Mouse (Mus musculus) E14TG2a.4 (cell line): ENCODE results near the gene AI413582.

Experiments
- H3K27me3 ChIP-seq: 2 replicates; pipeline ENCODE4 v1.6.1; 2014; ENCODE audit warnings: low read length, control low read depth; ENCODE audit not compliant: insufficient read depth
- H3K36me3 ChIP-seq: 2 replicates; pipeline ENCODE4 v1.6.1; 2014; ENCODE audit warnings: low read length, control low read depth; ENCODE audit not compliant: insufficient read depth
- H3K4me1 ChIP-seq: replicated peaks from 2 replicates; pipeline ENCODE4 v1.6.1; 2014; ENCODE audit warnings: low read depth, low read length, control low read depth
- H3K4me3 ChIP-seq: replicated peaks from 2 replicates; pipeline ENCODE4 v1.5.1; 2014; ENCODE audit warnings: mild to moderate bottlenecking, low read length
- H3K9me3 ChIP-seq: 2 replicates; pipeline ENCODE4 v1.6.1; 2014; ENCODE audit warnings: low read length, control low read depth
- CTCF ChIP-seq: conservative IDR thresholded peaks from 2 replicates; pipeline ENCODE4 v1.5.1; 2014; ENCODE audit warnings: low read length
- NANOG ChIP-seq: IDR thresholded peaks from 2 replicates; pipeline ENCODE4 v1.6.1; 2014; ENCODE audit warnings: borderline replicate concordance, low read length, mixed read lengths
- POU5F1 ChIP-seq: IDR thresholded peaks from 2 replicates; pipeline ENCODE4 v1.6.1; 2014; ENCODE audit warnings: low read length, borderline replicate concordance

AI413582 gene

DNA sequence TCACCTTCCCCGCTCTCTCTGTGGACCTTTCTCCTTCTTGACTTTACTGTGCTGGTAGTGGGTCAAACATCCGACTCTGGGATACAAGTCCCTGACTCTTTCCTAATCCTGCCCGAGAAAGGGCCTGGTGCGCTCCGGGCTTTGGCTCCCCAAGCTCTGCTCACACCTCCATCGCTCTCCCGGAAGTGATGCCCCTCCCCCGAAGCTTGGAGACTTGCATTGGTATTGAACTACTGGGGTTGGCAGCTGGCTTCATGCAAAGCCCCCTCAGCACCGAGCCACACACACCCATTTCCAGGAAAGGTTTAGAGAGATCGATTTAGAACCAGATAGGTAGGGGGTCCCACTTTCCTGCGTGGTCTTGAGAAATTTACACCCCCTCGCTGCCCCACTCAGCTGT is 19.6 kb downstream of the AI413582 start:
- Histone ChIP-seq H3K9me3 (no peaks in the 10 kb centered on the region), H3K36me3 (no peaks in the 10 kb centered on the region), H3K4me3 (peak overlapping the region; percentile 35; the same call in 1 of the 2 replicates), H3K4me1 (peaks cover 60% of the 10 kb centered on the region), H3K27me3 (no peaks in the 10 kb centered on the region; the same call in 1 of the 2 replicates)
- TF ChIP-seq NANOG (no peak), POU5F1 (no peak)

DNA sequence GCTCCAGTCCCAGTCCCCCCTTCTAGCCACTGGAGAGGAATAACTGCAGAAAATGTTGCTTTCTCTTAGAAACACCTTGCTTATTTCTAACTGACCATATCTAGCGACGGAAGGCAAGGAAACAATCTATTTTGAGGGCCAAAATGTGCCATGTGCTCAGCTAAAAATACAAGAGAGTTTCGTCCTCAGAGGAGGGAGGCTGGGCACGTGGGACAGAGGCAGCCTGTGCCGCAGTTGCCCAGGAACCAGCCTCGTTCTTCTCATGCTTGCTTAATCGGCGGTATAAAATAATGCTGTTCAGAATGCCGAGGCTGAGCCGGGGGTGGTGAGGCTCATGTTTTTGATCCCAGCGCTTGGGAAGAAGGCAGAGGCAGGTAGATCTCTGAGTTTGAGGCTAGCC is 21.0 kb downstream of the AI413582 start:
- no peak for TF ChIP-seq POU5F1
- no peak for TF ChIP-seq NANOG
- no peak for TF ChIP-seq CTCF
- peaks cover 51% of the 10 kb centered on the region for H3K4me1 ChIP-seq
- H3K4me3 ChIP-seq: no peak overlapping the region
- H3K9me3 ChIP-seq: no peaks in the 10 kb centered on the region
- no peaks in the 10 kb centered on the region; the same call in 1 of the 2 replicates for H3K27me3 ChIP-seq
- H3K36me3 ChIP-seq: no peaks in the 10 kb centered on the region

DNA sequence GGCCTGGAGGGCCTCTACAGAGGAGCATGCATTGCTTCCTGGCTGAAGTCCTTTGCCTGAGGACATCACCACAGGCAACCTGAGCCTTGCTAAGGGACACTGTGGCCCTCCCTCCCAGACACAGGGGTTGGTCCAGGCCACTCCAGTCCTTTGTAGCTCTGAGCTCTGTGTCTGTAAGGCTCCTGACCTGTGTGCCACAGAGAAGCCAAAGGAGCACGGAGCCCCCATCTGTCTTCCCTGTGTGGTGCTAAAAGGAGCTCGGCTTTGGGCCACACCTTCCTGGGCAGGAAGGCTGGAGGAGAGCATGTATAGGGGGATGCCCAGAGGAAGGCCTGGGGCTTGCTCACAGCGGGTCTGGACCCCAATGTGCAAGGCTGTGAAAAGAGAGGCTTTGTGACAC is 23.6 kb downstream of the AI413582 start:
- H3K4me1 ChIP-seq: peaks cover 37% of the 10 kb centered on the region
- H3K9me3 ChIP-seq: no peaks in the 10 kb centered on the region
- no peak overlapping the region for H3K4me3 ChIP-seq
- TF ChIP-seq POU5F1 (no peak), CTCF (no peak), NANOG (no peak)
- no peaks in the 10 kb centered on the region for H3K36me3 ChIP-seq
- no peaks in the 10 kb centered on the region; the same call in 1 of the 2 replicates for H3K27me3 ChIP-seq

DNA sequence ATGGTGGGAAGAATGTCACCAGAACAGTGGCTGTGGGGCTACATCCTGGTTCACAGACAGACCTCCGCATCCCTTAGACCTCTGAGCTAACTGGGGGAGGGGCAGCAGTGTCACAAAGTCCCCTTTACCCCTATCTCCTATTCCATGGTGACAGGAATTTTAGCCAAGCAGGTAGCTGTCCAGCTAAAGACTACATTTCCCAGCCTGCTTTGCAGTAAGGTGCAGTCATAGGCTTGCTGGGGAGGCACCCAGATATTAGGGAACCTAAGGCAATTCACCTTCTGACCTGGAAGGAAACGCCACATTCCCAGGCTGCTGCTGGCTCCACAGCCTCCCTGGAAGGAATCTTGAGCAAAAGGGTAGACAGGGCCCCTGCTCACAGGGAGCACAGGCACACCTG is 24.3 kb downstream of the AI413582 start:
- H3K4me1 ChIP-seq: peaks cover 31% of the 10 kb centered on the region
- no peaks in the 10 kb centered on the region for H3K36me3 ChIP-seq
- TF ChIP-seq NANOG (no peak), CTCF (no peak), POU5F1 (no peak)
- no peak overlapping the region for H3K4me3 ChIP-seq
- H3K27me3 ChIP-seq: no peaks in the 10 kb centered on the region; the same call in 1 of the 2 replicates
- peaks cover 4% of the 10 kb centered on the region; the same call in 1 of the 2 replicates for H3K9me3 ChIP-seq

DNA sequence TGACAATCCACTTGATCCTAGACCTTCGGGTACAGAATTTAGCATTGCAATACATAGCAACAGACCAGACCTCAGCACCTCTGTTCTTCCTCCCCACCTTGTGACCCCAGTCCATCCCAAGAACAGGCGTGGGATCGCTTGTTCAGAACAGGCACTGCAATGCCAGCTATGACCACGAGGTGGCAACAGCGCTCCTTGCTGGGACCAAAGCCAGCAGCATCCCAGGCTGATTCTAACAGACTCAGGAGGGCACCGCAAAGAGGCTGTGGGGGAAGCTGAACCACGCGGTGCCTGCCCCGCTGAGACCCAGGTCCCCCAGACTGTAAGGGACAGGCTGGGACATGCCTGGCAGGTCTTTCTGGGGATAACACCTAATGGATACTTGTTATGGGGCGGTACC is 30.8 kb downstream of the AI413582 start:
- peaks cover 59% of the 10 kb centered on the region for H3K9me3 ChIP-seq
- no peak overlapping the region for H3K4me3 ChIP-seq
- peaks cover 3% of the 10 kb centered on the region; the same call in 1 of the 2 replicates for H3K4me1 ChIP-seq
- TF ChIP-seq NANOG (no peak), CTCF (peak; percentile 98), POU5F1 (no peak)
- no peaks in the 10 kb centered on the region for H3K36me3 ChIP-seq
- H3K27me3 ChIP-seq: no peaks in the 10 kb centered on the region

DNA sequence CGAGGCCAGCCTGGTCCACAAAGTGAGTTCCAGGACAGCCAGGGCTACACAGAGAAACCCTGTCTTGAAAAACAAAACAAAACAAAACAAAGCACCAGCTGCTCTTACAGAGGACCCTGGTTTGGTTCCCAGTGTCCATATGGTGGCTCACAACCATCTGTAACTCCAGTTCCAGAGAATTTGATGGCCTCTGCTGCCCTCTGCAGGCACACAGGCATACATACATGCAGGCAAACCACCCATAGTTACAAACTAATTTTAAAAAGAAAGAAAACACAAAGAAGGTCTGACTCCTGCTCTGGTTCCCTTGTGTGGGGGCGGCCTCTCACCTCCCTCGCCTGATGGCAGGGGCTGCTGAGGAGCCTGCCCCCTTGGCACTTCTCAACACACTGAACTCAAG is 32.2 kb downstream of the AI413582 start:
- no peaks in the 10 kb centered on the region for H3K27me3 ChIP-seq
- no peaks in the 10 kb centered on the region for H3K36me3 ChIP-seq
- TF ChIP-seq NANOG (no peak), CTCF (no peak), POU5F1 (no peak)
- no peaks in the 10 kb centered on the region; the same call in 1 of the 2 replicates for H3K4me1 ChIP-seq
- H3K4me3 ChIP-seq: 0 out of 2 replicates have a peak overlapping the region, but pooled peaks have one; percentile 1
- H3K9me3 ChIP-seq: peaks cover 72% of the 10 kb centered on the region

DNA sequence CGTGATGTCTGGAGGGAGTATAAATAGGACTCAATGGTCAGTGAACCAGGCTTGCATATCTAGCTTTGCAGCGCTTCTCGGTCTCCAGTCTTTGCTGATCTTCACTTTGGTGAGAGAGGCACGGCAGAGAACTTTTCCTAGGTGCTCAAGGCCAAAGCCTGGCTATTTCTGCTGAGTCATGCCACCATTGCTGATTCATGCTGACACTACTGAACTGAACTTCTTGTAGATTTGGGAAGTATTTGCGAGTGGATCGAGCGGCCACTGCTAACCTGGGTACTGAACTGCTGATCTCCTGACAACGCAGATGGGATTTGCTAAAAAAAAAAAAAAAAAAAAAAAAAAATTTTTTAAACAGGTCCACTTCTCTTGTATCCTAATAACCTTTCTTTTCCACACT is 33.5 kb downstream of the AI413582 start:
- TF ChIP-seq POU5F1 (no peak), CTCF (no peak), NANOG (no peak)

DNA sequence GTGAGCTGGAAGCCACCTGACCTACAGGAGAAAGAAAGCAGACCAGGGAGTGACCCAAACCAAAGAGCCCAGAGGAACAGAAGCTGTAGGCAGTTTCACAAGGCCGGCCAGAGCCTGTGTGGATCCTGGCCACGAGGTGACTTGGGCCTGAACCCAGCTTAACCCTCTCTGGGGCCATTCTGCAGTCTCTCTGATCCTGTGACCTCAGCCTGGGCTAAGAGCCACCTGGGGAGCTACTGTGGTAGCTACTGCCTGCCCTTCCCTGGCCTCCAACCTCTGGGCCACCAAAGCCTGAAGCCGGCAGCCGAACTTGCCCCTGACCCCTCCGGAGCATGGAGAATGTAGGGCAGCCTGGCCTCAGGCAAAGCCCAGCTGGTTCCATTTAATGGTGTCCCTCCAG is 36.8 kb downstream of the AI413582 start:
- Histone ChIP-seq H3K4me1 (no peaks in the 10 kb centered on the region), H3K4me3 (no peak overlapping the region), H3K27me3 (peaks cover under 1% of the 10 kb centered on the region; the same call in 1 of the 2 replicates), H3K36me3 (no peaks in the 10 kb centered on the region), H3K9me3 (peaks cover 91% of the 10 kb centered on the region)
- TF ChIP-seq NANOG (no peak), CTCF (no peak), POU5F1 (no peak)

More for the DNA sequence above, 33.5 kb downstream of the AI413582 start:
- Histone ChIP-seq H3K9me3 (peaks cover 85% of the 10 kb centered on the region), H3K4me1 (no peaks in the 10 kb centered on the region), H3K36me3 (no peaks in the 10 kb centered on the region), H3K27me3 (no peaks in the 10 kb centered on the region), H3K4me3 (peak overlapping the region; percentile 32; the same call in 1 of the 2 replicates)

DNA sequence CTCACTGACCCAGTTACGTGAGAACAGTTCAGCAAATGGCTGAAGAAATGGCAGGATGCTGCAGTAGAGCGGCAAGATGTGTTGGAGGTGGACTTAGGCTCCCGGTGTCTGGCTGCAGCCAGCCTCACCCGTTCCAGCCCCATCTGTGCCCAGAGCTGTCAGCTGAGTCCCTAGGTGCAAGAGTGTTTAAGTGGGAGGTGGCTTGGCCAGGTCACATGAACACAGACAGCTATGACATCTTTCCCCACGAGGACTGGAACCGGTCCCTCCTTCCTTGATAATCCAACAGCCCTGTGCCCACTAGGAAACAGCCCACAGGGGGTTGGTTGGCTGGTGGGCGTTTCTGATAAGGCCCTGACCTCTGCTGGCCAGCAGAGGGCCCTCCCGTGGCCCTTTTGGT is 37.5 kb downstream of the AI413582 start:
- Histone ChIP-seq H3K4me3 (no peak overlapping the region), H3K4me1 (no peaks in the 10 kb centered on the region), H3K36me3 (no peaks in the 10 kb centered on the region), H3K27me3 (peaks cover 5% of the 10 kb centered on the region), H3K9me3 (peaks cover 83% of the 10 kb centered on the region)
- TF ChIP-seq CTCF: no peak
- no peak for TF ChIP-seq POU5F1
- TF ChIP-seq NANOG: no peak

DNA sequence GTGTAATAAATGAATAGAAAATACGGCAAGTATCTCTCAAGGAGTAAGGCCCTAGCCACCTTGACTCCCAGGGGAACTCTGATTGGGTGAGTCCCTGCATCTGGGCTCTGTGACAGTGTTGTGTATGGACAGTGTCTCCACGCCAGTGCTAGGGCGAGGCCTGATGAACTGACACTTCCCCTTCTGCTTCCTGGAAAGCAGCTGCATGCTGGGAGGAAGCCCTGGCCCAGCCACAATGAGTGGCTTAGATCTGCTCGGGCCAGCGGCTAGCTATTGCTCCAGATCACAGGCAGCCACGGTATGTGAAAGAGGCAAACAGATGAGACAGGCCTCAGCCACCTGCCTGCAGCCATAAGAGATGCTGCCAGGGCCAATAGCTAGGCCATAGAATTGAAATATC is 38.4 kb downstream of the AI413582 start:
- TF ChIP-seq NANOG (no peak), POU5F1 (no peak), CTCF (no peak; the same call in 1 of the 2 replicates)
- Histone ChIP-seq H3K4me1 (no peaks in the 10 kb centered on the region), H3K4me3 (no peak overlapping the region), H3K9me3 (peaks cover 76% of the 10 kb centered on the region), H3K27me3 (peaks cover 12% of the 10 kb centered on the region), H3K36me3 (no peaks in the 10 kb centered on the region)
